Mouse (Mus musculus) lung, adult 2 months (tissue): Measurements from ENCODE around the gene Msantd3.

Experiments used
- CTCF ChIP-seq: fragments of 200-500 bp; IDR thresholded peaks from 2 replicates; pipeline ENCODE4 v1.5.1; 2011; ENCODE audit warnings: mild to moderate bottlenecking, low read length, control low read depth; ENCODE audit not compliant: insufficient read depth
- POLR2A ChIP-seq: fragments of 200-500 bp; IDR thresholded peaks from 2 replicates; pipeline ENCODE4 v1.6.1; 2011; ENCODE audit warnings: low read depth, mild to moderate bottlenecking, control low read depth, low read length, borderline replicate concordance; ENCODE audit errors: extremely low read depth

- TF ChIP-seq CTCF (no peak), POLR2A (peak; percentile 24; the same call in 1 of the 2 replicates)
Observed at GRCm38 (mm10) chr4:48585241-48586098, 45.7 kb downstream of the Msantd3 start.
